Mouse (Mus musculus) sigmoid colon, adult 10 weeks (tissue): ENCODE measurements around the gene AW011738. TPM values are rescaled to one million over a fixed set of nuclear protein-coding genes. Genes with fewer than 3 reads are reported as not detected.

ENCODE experiments used
- polyA plus RNA-seq: library from polyadenylated mRNA; stranded (reverse); fragments of 350-450 nt; fragmentation: Illumina TruSeq; extraction: RNeasy Lipid Tissue Mini Kit (QIAGEN cat#74804); gene quantifications from one replicate; pipeline ENCODE4 v1.2.3, GENCODE M21; 2014; ENCODE audit warnings: low read depth, low replicate concordance

AW011738 gene
- 0.32 TPM for polyA plus RNA-seq

GRCm38 (mm10) chr4:156203001-156203412 is at the start of gene AW011738:
AW011738 (plus strand) TSS chr4:156203304.

GRCm38 (mm10) chr4:156197131-156197828 is 5.8 kb upstream of the AW011738 start, which contains the start of gene Agrn:
Agrn (minus strand) TSS chr4:156197488.

GRCm38 (mm10) chr4:156200623-156201475 is 2.3 kb upstream of the AW011738 start, which contains the start of gene Isg15:
Isg15 (minus strand) TSS chr4:156200818.

GRCm38 (mm10) chr4:156215649-156216048 is 12.5 kb downstream of the AW011738 start, which contains the start of gene Perm1:
Perm1 (plus strand) TSS chr4:156215868.

GRCm38 (mm10) chr4:156234701-156235213 is 31.7 kb downstream of the AW011738 start, which contains the start of gene Plekhn1:
Plekhn1 (minus strand) TSS chr4:156234857.

GRCm38 (mm10) chr4:156235808-156236533 is 32.9 kb downstream of the AW011738 start, which contains the start of gene Noc2l:
Noc2l (plus strand) TSS chr4:156236010.

Other genes starting within 250 kb of the AW011738 start
- gene C1qtnf12, start 241.0 kb upstream of the AW011738 start, polyA plus RNA-seq, result 3.3 TPM
- gene B3galt6, start 210.7 kb upstream of the AW011738 start, polyA plus RNA-seq, result 6.1 TPM
- 145 TPM for gene Sdf4, start 210.4 kb upstream of the AW011738 start, polyA plus RNA-seq
- gene Tnfrsf4, start 189.5 kb upstream of the AW011738 start, polyA plus RNA-seq, result not detected
- gene Tnfrsf18, start 177.1 kb upstream of the AW011738 start, polyA plus RNA-seq, result not detected
- gene Ttll10, start 143.9 kb upstream of the AW011738 start, polyA plus RNA-seq, result 2.5 TPM
- 3.6 TPM for gene 9430015G10Rik, start 93.3 kb upstream of the AW011738 start, polyA plus RNA-seq
- not detected for gene Rnf223, start 72.8 kb upstream of the AW011738 start, polyA plus RNA-seq
- gene Agrn, start 5.8 kb upstream of the AW011738 start, polyA plus RNA-seq, result 12.3 TPM
- gene Isg15, start 2.5 kb upstream of the AW011738 start, polyA plus RNA-seq, result not detected
- gene Perm1, start 12.6 kb downstream of the AW011738 start, polyA plus RNA-seq, result not detected
- 8.4 TPM for gene Plekhn1, start 31.6 kb downstream of the AW011738 start, polyA plus RNA-seq
- gene Noc2l, start 32.7 kb downstream of the AW011738 start, polyA plus RNA-seq, result 5.9 TPM
- gene Samd11, start 52.4 kb downstream of the AW011738 start, polyA plus RNA-seq, result not detected
- gene Vmn2r-ps159, start 127.8 kb downstream of the AW011738 start, polyA plus RNA-seq, result not detected